Mouse (Mus musculus): ENCODE measurements at regions not wholly inside any gene's neighbourhood (a gene's known extent, or its start where the extent isn't known, plus 50 kb on each side); places are given as distances from the start of the nearest gene placed in this dataset.

GRCm38 (mm10) chr13:72894982-72895381, 266.4 kb downstream of the Irx2 start:
- H3K4me2 ChIP-seq (replicated peaks; ENCODE audit: low read depth, low read length) = no peak overlapping the region
- no peaks in the 10 kb centered on the region for H3K36me3 ChIP-seq (ENCODE audit: insufficient read depth, low read length)
- no peaks in the 10 kb centered on the region for H3K9me3 ChIP-seq (ENCODE audit: low read length)
- H3K4me3 ChIP-seq (ENCODE audit: low read length) = no peak overlapping the region
- peaks cover 40% of the 10 kb centered on the region for H3K27me3 ChIP-seq (ENCODE audit: insufficient read depth, low read length)
- no peak overlapping the region for H3K27ac ChIP-seq (ENCODE audit: low read length)
- H3K4me1 ChIP-seq (ENCODE audit: insufficient read depth, low read length) = no peaks in the 10 kb centered on the region
- H3K9ac ChIP-seq (replicated peaks; ENCODE audit: low read length) = no peak overlapping the region
- ATAC-seq (ENCODE audit: low FRiP score, low TSS enrichment) = no peak
- 16% methylated on average over 11 of the region's 11 CpGs for WGBS

GRCm38 (mm10) chr13:72902576-72902975, 274.0 kb downstream of the Irx2 start:
- WGBS = 36% methylated on average over 2 of the region's 2 CpGs
- H3K27ac ChIP-seq (ENCODE audit: low read length) = no peak overlapping the region
- H3K9ac ChIP-seq (replicated peaks; ENCODE audit: low read length) = no peak overlapping the region
- no peak overlapping the region for H3K4me2 ChIP-seq (replicated peaks; ENCODE audit: low read depth, low read length)
- H3K27me3 ChIP-seq (ENCODE audit: insufficient read depth, low read length) = peaks cover 16% of the 10 kb centered on the region
- H3K9me3 ChIP-seq (ENCODE audit: low read length) = no peaks in the 10 kb centered on the region
- no peak for ATAC-seq (ENCODE audit: low FRiP score, low TSS enrichment)
- H3K4me1 ChIP-seq (ENCODE audit: insufficient read depth, low read length) = no peaks in the 10 kb centered on the region
- no peak overlapping the region for H3K4me3 ChIP-seq (ENCODE audit: low read length)
- H3K36me3 ChIP-seq (ENCODE audit: insufficient read depth, low read length) = no peaks in the 10 kb centered on the region

GRCm38 (mm10) chr13:72918895-72919294, 290.3 kb downstream of the Irx2 start:
- Histone ChIP-seq H3K27ac (ENCODE audit: low read length) (no peak overlapping the region), H3K4me3 (ENCODE audit: low read length) (no peak overlapping the region), H3K9me3 (ENCODE audit: low read length) (no peaks in the 10 kb centered on the region), H3K27me3 (ENCODE audit: insufficient read depth, low read length) (no peaks in the 10 kb centered on the region), H3K4me2 (replicated peaks; ENCODE audit: low read depth, low read length) (no peak overlapping the region), H3K9ac (replicated peaks; ENCODE audit: low read length) (no peak overlapping the region), H3K4me1 (ENCODE audit: insufficient read depth, low read length) (no peaks in the 10 kb centered on the region), H3K36me3 (ENCODE audit: insufficient read depth, low read length) (no peaks in the 10 kb centered on the region)
- WGBS = 73% methylated on average over 4 of the region's 4 CpGs
- ATAC-seq (ENCODE audit: low FRiP score, low TSS enrichment) = no peak

GRCm38 (mm10) chr13:72920368-72920767, 291.7 kb downstream of the Irx2 start:
- H3K27me3 ChIP-seq (ENCODE audit: insufficient read depth, low read length) = no peaks in the 10 kb centered on the region
- WGBS = 17% methylated on average over 1 of the region's 1 CpGs
- no peak for ATAC-seq (ENCODE audit: low FRiP score, low TSS enrichment)
- no peaks in the 10 kb centered on the region for H3K4me1 ChIP-seq (ENCODE audit: insufficient read depth, low read length)
- no peak overlapping the region for H3K9ac ChIP-seq (replicated peaks; ENCODE audit: low read length)
- no peak overlapping the region for H3K27ac ChIP-seq (ENCODE audit: low read length)
- no peak overlapping the region for H3K4me2 ChIP-seq (replicated peaks; ENCODE audit: low read depth, low read length)
- H3K9me3 ChIP-seq (ENCODE audit: low read length) = no peaks in the 10 kb centered on the region
- H3K36me3 ChIP-seq (ENCODE audit: insufficient read depth, low read length) = no peaks in the 10 kb centered on the region
- no peak overlapping the region for H3K4me3 ChIP-seq (ENCODE audit: low read length)

- Histone ChIP-seq H3K4me2 (replicated peaks; ENCODE audit: low read depth, low read length) (no peak overlapping the region), H3K27me3 (ENCODE audit: insufficient read depth, low read length) (no peaks in the 10 kb centered on the region), H3K9me3 (ENCODE audit: low read length) (no peaks in the 10 kb centered on the region), H3K36me3 (ENCODE audit: insufficient read depth, low read length) (no peaks in the 10 kb centered on the region), H3K4me3 (ENCODE audit: low read length) (no peak overlapping the region), H3K4me1 (ENCODE audit: insufficient read depth, low read length) (no peaks in the 10 kb centered on the region), H3K27ac (ENCODE audit: low read length) (no peak overlapping the region), H3K9ac (replicated peaks; ENCODE audit: low read length) (no peak overlapping the region)
- WGBS = 24% methylated on average over 6 of the region's 6 CpGs
- ATAC-seq (ENCODE audit: low FRiP score, low TSS enrichment) = no peak
These were observed 296.0 kb downstream of the Irx2 start for GRCm38 (mm10) chr13:72924560-72925135.

GRCm38 (mm10) chr13:72937246-72937645, 308.6 kb downstream of the Irx2 start:
- Histone ChIP-seq H3K27ac (ENCODE audit: low read length) (no peak overlapping the region), H3K36me3 (ENCODE audit: insufficient read depth, low read length) (no peaks in the 10 kb centered on the region), H3K4me2 (replicated peaks; ENCODE audit: low read depth, low read length) (no peak overlapping the region), H3K4me3 (ENCODE audit: low read length) (no peak overlapping the region), H3K27me3 (ENCODE audit: insufficient read depth, low read length) (no peaks in the 10 kb centered on the region), H3K9me3 (ENCODE audit: low read length) (no peaks in the 10 kb centered on the region), H3K9ac (replicated peaks; ENCODE audit: low read length) (no peak overlapping the region), H3K4me1 (ENCODE audit: insufficient read depth, low read length) (no peaks in the 10 kb centered on the region)
- WGBS = 80% methylated on average over 4 of the region's 4 CpGs
- no peak for ATAC-seq (ENCODE audit: low FRiP score, low TSS enrichment)

GRCm38 (mm10) chr13:72938156-72938874, 309.7 kb downstream of the Irx2 start:
- WGBS = 56% methylated on average over 13 of the region's 13 CpGs
- Histone ChIP-seq H3K9me3 (ENCODE audit: low read length) (no peaks in the 10 kb centered on the region), H3K4me2 (replicated peaks; ENCODE audit: low read depth, low read length) (no peak overlapping the region), H3K9ac (replicated peaks; ENCODE audit: low read length) (no peak overlapping the region), H3K27me3 (ENCODE audit: insufficient read depth, low read length) (no peaks in the 10 kb centered on the region), H3K4me3 (ENCODE audit: low read length) (no peak overlapping the region), H3K36me3 (ENCODE audit: insufficient read depth, low read length) (no peaks in the 10 kb centered on the region), H3K4me1 (ENCODE audit: insufficient read depth, low read length) (no peaks in the 10 kb centered on the region), H3K27ac (ENCODE audit: low read length) (no peak overlapping the region)
- ATAC-seq (ENCODE audit: low FRiP score, low TSS enrichment) = no peak

- ATAC-seq (ENCODE audit: low FRiP score, low TSS enrichment) = no peak
- no peak overlapping the region for H3K4me2 ChIP-seq (replicated peaks; ENCODE audit: low read depth, low read length)
- WGBS = 60% methylated on average over 7 of the region's 7 CpGs
- no peaks in the 10 kb centered on the region for H3K4me1 ChIP-seq (ENCODE audit: insufficient read depth, low read length)
- no peaks in the 10 kb centered on the region for H3K36me3 ChIP-seq (ENCODE audit: insufficient read depth, low read length)
- no peak overlapping the region for H3K27ac ChIP-seq (ENCODE audit: low read length)
- H3K9ac ChIP-seq (replicated peaks; ENCODE audit: low read length) = no peak overlapping the region
- H3K27me3 ChIP-seq (ENCODE audit: insufficient read depth, low read length) = no peaks in the 10 kb centered on the region
- no peaks in the 10 kb centered on the region for H3K9me3 ChIP-seq (ENCODE audit: low read length)
- H3K4me3 ChIP-seq (ENCODE audit: low read length) = no peak overlapping the region
These were observed 312.7 kb upstream of the Irx4 start for GRCm38 (mm10) chr13:72947374-72948165.

GRCm38 (mm10) chr13:72958616-72959518, 301.4 kb upstream of the Irx4 start:
- H3K4me3 ChIP-seq (ENCODE audit: low read length) = no peak overlapping the region
- no peak overlapping the region for H3K9ac ChIP-seq (replicated peaks; ENCODE audit: low read length)
- H3K27ac ChIP-seq (ENCODE audit: low read length) = no peak overlapping the region
- H3K9me3 ChIP-seq (ENCODE audit: low read length) = no peaks in the 10 kb centered on the region
- 0 out of 2 replicates have a peak, but pooled peaks cover 3% of the 10 kb centered on the region for H3K4me1 ChIP-seq (ENCODE audit: insufficient read depth, low read length)
- WGBS = 21% methylated on average over 15 of the region's 15 CpGs
- ATAC-seq (ENCODE audit: low FRiP score, low TSS enrichment) = no peak
- no peaks in the 10 kb centered on the region for H3K36me3 ChIP-seq (ENCODE audit: insufficient read depth, low read length)
- H3K27me3 ChIP-seq (ENCODE audit: insufficient read depth, low read length) = peaks cover 5% of the 10 kb centered on the region
- H3K4me2 ChIP-seq (replicated peaks; ENCODE audit: low read depth, low read length) = 0 out of 2 replicates have a peak overlapping the region, but pooled peaks have one; percentile 8
